Mouse (Mus musculus) intestine, embryonic 14.5 days (tissue): Measurements from ENCODE around the gene Ttc7b. TPM values are rescaled to one million over a fixed set of nuclear protein-coding genes. Genes with fewer than 3 reads are reported as not detected.

Experiments
- ATAC-seq: fragments of 200-750 bp; cut with Nextera tagmentation; replicated peaks from 2 replicates; pipeline ENCODE4 v1.8.0; 2017; ENCODE audit warnings: low read depth, moderate number of reproducible peaks, moderate TSS enrichment, moderate library complexity; ENCODE audit not compliant: low FRiP score, low TSS enrichment
- DNase-seq: peaks from one replicate; pipeline ENCODE4 v3.0.0-alpha.2; 2018; ENCODE audit warnings: low spot score
- H3K27ac ChIP-seq: fragments of 300-500 bp; sonication (generic); 2 replicates; pipeline ENCODE4 v1.5.1; 2014; ENCODE audit warnings: low read depth, mild to moderate bottlenecking, control low read depth
- H3K27me3 ChIP-seq: fragments of 300-500 bp; sonication (generic); replicated peaks from 2 replicates; pipeline ENCODE4 v1.6.1; 2014; ENCODE audit warnings: low read length, control low read depth; ENCODE audit not compliant: control insufficient read depth, insufficient read depth
- H3K36me3 ChIP-seq: fragments of 300-500 bp; sonication (generic); 2 replicates; pipeline ENCODE4 v1.6.1; 2014; ENCODE audit warnings: low read length, control low read depth; ENCODE audit not compliant: control insufficient read depth, insufficient read depth
- H3K4me1 ChIP-seq: fragments of 300-500 bp; sonication (generic); replicated peaks from 2 replicates; pipeline ENCODE4 v1.6.1; 2014; ENCODE audit warnings: low read length, control low read depth, mixed read lengths; ENCODE audit not compliant: control insufficient read depth, insufficient read depth
- H3K4me2 ChIP-seq: fragments of 300-500 bp; sonication (generic); 2 replicates; pipeline ENCODE4 v1.6.1; 2014; ENCODE audit warnings: low read length
- H3K4me3 ChIP-seq: fragments of 300-500 bp; sonication (generic); 2 replicates; pipeline ENCODE4 v1.5.1; 2014; ENCODE audit warnings: low read depth, low read length, control low read depth, mixed read lengths
- H3K9ac ChIP-seq: fragments of 300-500 bp; sonication (generic); 2 replicates; pipeline ENCODE4 v1.6.1; 2014; ENCODE audit warnings: mild to moderate bottlenecking, low read length
- H3K9me3 ChIP-seq: fragments of 300-500 bp; sonication (generic); 2 replicates; pipeline ENCODE4 v1.6.1; 2016; ENCODE audit warnings: low read length, control low read depth; ENCODE audit not compliant: control insufficient read depth
- WGBS: fragments of 180-500 bp; shearing (Covaris S2); extraction: QIAGEN DNeasy Blood & Tissue Kit; methylation state at CpG from one replicate; pipeline ENCODE4 v1.1.7; 2014; 5-methylcytosine and 5-hydroxymethylcytosine counted together
- polyA plus RNA-seq: library from polyadenylated mRNA; unstranded; fragments of >200 nt; fragmentation: Nextera tagmentation; extraction: Ambion mirVana; gene quantifications from 2 replicates; pipeline ENCODE4 v1.2.1, GENCODE M21; 2014

Gene Ttc7b
- polyA plus RNA-seq, 1 experiment from 2014 or later, result 5.9 TPM

- 0 out of 2 replicates have a peak, but pooled peaks have one; percentile 22 for ATAC-seq
Observed at GRCm38 (mm10) chr12:100480642-100481442, 39.8 kb downstream of the Ttc7b start.

GRCm38 (mm10) chr12:100479892-100480621 is 40.6 kb downstream of the Ttc7b start:
- Histone ChIP-seq H3K4me2 (no peak overlapping the region), H3K9me3 (no peaks in the 10 kb centered on the region), H3K4me1 (peaks cover 5% of the 10 kb centered on the region; the same call in 1 of the 2 replicates), H3K4me3 (no peak overlapping the region), H3K36me3 (peaks cover 4% of the 10 kb centered on the region), H3K27ac (no peak overlapping the region), H3K27me3 (no peaks in the 10 kb centered on the region), H3K9ac (no peak overlapping the region)
- ATAC-seq (peak; percentile 62), DNase-seq (peak; percentile 87)
- WGBS, result 26% methylated on average over 7 of the region's 7 CpGs

More at GRCm38 (mm10) chr12:100480642-100481442, 39.8 kb downstream of the Ttc7b start:
- 82% methylated on average over 15 of the region's 15 CpGs for WGBS
- H3K9ac ChIP-seq, result no peak overlapping the region
- H3K4me2 ChIP-seq, result no peak overlapping the region
- no peak overlapping the region for H3K4me3 ChIP-seq
- peaks cover 5% of the 10 kb centered on the region; the same call in 1 of the 2 replicates for H3K4me1 ChIP-seq
- no peak for DNase-seq
- no peak overlapping the region for H3K27ac ChIP-seq
- no peaks in the 10 kb centered on the region for H3K9me3 ChIP-seq
- H3K27me3 ChIP-seq, result no peaks in the 10 kb centered on the region
- peaks cover 4% of the 10 kb centered on the region for H3K36me3 ChIP-seq

- Histone ChIP-seq H3K9me3 (no peaks in the 10 kb centered on the region), H3K9ac (no peak overlapping the region), H3K4me3 (no peak overlapping the region), H3K27ac (peak overlapping the region; percentile 43), H3K4me2 (no peak overlapping the region), H3K4me1 (peaks cover 5% of the 10 kb centered on the region; the same call in 1 of the 2 replicates), H3K36me3 (peaks cover 4% of the 10 kb centered on the region), H3K27me3 (no peaks in the 10 kb centered on the region)
- DNase-seq, result peak; percentile 57
- 68% methylated on average over 10 of the region's 10 CpGs for WGBS
- ATAC-seq, result peak; percentile 78
Observed at GRCm38 (mm10) chr12:100479270-100479869, 41.3 kb downstream of the Ttc7b start.

GRCm38 (mm10) chr12:100478615-100479014 is 42.0 kb downstream of the Ttc7b start:
- DNase-seq, result no peak
- Histone ChIP-seq H3K4me2 (no peak overlapping the region), H3K4me3 (no peak overlapping the region), H3K27me3 (no peaks in the 10 kb centered on the region), H3K9ac (no peak overlapping the region), H3K27ac (peak overlapping the region; percentile 43; the same call in 1 of the 2 replicates), H3K4me1 (peaks cover 5% of the 10 kb centered on the region; the same call in 1 of the 2 replicates), H3K9me3 (no peaks in the 10 kb centered on the region), H3K36me3 (peaks cover under 1% of the 10 kb centered on the region)
- no peak for ATAC-seq
- WGBS, result 75% methylated on average over 6 of the region's 6 CpGs

GRCm38 (mm10) chr12:100478151-100478550 is 42.5 kb downstream of the Ttc7b start:
- no peak for DNase-seq
- Histone ChIP-seq H3K27me3 (no peaks in the 10 kb centered on the region), H3K4me2 (no peak overlapping the region), H3K4me3 (no peak overlapping the region), H3K9me3 (no peaks in the 10 kb centered on the region), H3K4me1 (peaks cover 5% of the 10 kb centered on the region; the same call in 1 of the 2 replicates), H3K36me3 (peaks cover 3% of the 10 kb centered on the region; the same call in 1 of the 2 replicates), H3K27ac (no peak overlapping the region), H3K9ac (no peak overlapping the region)
- WGBS, result 65% methylated on average over 6 of the region's 6 CpGs
- ATAC-seq, result no peak

- ATAC-seq (no peak), DNase-seq (no peak)
- no peaks in the 10 kb centered on the region for H3K27me3 ChIP-seq
- H3K4me3 ChIP-seq, result no peak overlapping the region
- H3K4me2 ChIP-seq, result no peak overlapping the region
- H3K9ac ChIP-seq, result no peak overlapping the region
- H3K4me1 ChIP-seq, result peaks cover 5% of the 10 kb centered on the region; the same call in 1 of the 2 replicates
- peaks cover 5% of the 10 kb centered on the region; the same call in 1 of the 2 replicates for H3K36me3 ChIP-seq
- no peak overlapping the region for H3K27ac ChIP-seq
- H3K9me3 ChIP-seq, result no peaks in the 10 kb centered on the region
- WGBS, result 89% methylated on average over 6 of the region's 6 CpGs
Observed at GRCm38 (mm10) chr12:100477474-100477873, 43.2 kb downstream of the Ttc7b start.

GRCm38 (mm10) chr12:100476351-100476750 is 44.3 kb downstream of the Ttc7b start:
- ATAC-seq (no peak), DNase-seq (no peak)
- Histone ChIP-seq H3K4me3 (no peak overlapping the region), H3K36me3 (peaks cover 5% of the 10 kb centered on the region; the same call in 1 of the 2 replicates), H3K9me3 (no peaks in the 10 kb centered on the region), H3K9ac (no peak overlapping the region), H3K27ac (no peak overlapping the region), H3K27me3 (no peaks in the 10 kb centered on the region), H3K4me1 (peaks cover 5% of the 10 kb centered on the region; the same call in 1 of the 2 replicates), H3K4me2 (no peak overlapping the region)

- H3K9me3 ChIP-seq, result no peaks in the 10 kb centered on the region
- ATAC-seq, result no peak
- peaks cover 5% of the 10 kb centered on the region; the same call in 1 of the 2 replicates for H3K36me3 ChIP-seq
- no peaks in the 10 kb centered on the region for H3K27me3 ChIP-seq
- H3K4me1 ChIP-seq, result peaks cover 5% of the 10 kb centered on the region; the same call in 1 of the 2 replicates
- peak overlapping the region; percentile 47; the same call in 1 of the 2 replicates for H3K27ac ChIP-seq
- no peak overlapping the region for H3K4me2 ChIP-seq
- H3K4me3 ChIP-seq, result no peak overlapping the region
- no peak overlapping the region for H3K9ac ChIP-seq
- 60% methylated on average over 3 of the region's 3 CpGs for WGBS
- no peak for DNase-seq
Observed at GRCm38 (mm10) chr12:100475489-100475888, 45.1 kb downstream of the Ttc7b start.
